Mouse (Mus musculus) MEL (cell line): ENCODE measurements around the gene Arl2bp. TPM values are rescaled to one million over a fixed set of nuclear protein-coding genes. Genes with fewer than 3 reads are reported as not detected.

Experiments
- DNase-seq: peaks from one replicate; pipeline ENCODE4 v3.0.0; 2011; ENCODE audit warnings: low read depth, low spot score
- H3K27ac ChIP-seq: 2 replicates; pipeline ENCODE4 v1.5.1; 2012; ENCODE audit warnings: low read depth, mild to moderate bottlenecking, control low read depth, low read length, moderate library complexity; ENCODE audit not compliant: control insufficient read depth
- H3K27me3 ChIP-seq, 2 experiments: fragments of 150-350 bp in 1 of 2; sonication (generic) in 1 of 2; 2 replicates each; pipeline ENCODE4 v1.6.1; 2012; ENCODE audit warnings: low read length in 2 of 2, mild to moderate bottlenecking in 2 of 2, improper control_type of control experiment in 1 of 2, moderate library complexity in 1 of 2; ENCODE audit not compliant: insufficient read depth in 2 of 2, control insufficient read depth in 1 of 2
- H3K36me3 ChIP-seq, 2 experiments: 2 replicates each; pipeline ENCODE4 v1.6.1; 2012 to 2014; ENCODE audit warnings: low read length in 2 of 2, improper control_type of control experiment in 1 of 2, inconsistent platforms in 1 of 2, mild to moderate bottlenecking in 1 of 2; ENCODE audit not compliant: insufficient read depth in 2 of 2, control insufficient read depth in 1 of 2
- H3K4me1 ChIP-seq, 2 experiments: fragments of 150-350 bp in 1 of 2; sonication (generic) in 1 of 2; 2 replicates each; pipeline ENCODE4 v1.6.1; 2012; ENCODE audit warnings: low read length in 2 of 2, improper control_type of control experiment in 1 of 2, mild to moderate bottlenecking in 1 of 2; ENCODE audit not compliant: insufficient read depth in 2 of 2, control insufficient read depth in 1 of 2
- H3K4me3 ChIP-seq, 2 experiments: fragments of 150-350 bp in 1 of 2; sonication (generic) in 1 of 2; 2 replicates each; pipeline ENCODE4 v1.5.1; 2012; ENCODE audit warnings: low read depth in 2 of 2, low read length in 2 of 2, mild to moderate bottlenecking in 2 of 2, moderate library complexity in 2 of 2, control low read depth in 1 of 2, improper control_type of control experiment in 1 of 2; ENCODE audit not compliant: control insufficient read depth in 1 of 2, insufficient read depth in 1 of 2
- H3K79me2 ChIP-seq: 2 replicates; pipeline ENCODE4 v1.6.1; 2012; ENCODE audit warnings: mild to moderate bottlenecking, low read length, moderate library complexity; ENCODE audit not compliant: control insufficient read depth, poor library complexity, insufficient read depth
- H3K9ac ChIP-seq: 2 replicates; pipeline ENCODE4 v1.6.1; 2012; ENCODE audit warnings: low read depth, mild to moderate bottlenecking, control low read depth, low read length, moderate library complexity; ENCODE audit not compliant: control insufficient read depth, poor library complexity, severe bottlenecking
- H3K9me3 ChIP-seq: fragments of 150-350 bp; sonication (generic); replicated peaks from 2 replicates; pipeline ENCODE4 v1.6.1; 2012; ENCODE audit warnings: mild to moderate bottlenecking, low read length, improper control_type of control experiment, moderate library complexity; ENCODE audit not compliant: insufficient read depth
- BHLHE40 ChIP-seq: IDR thresholded peaks from 2 replicates; pipeline ENCODE4 v1.6.1; 2012; ENCODE audit warnings: low read depth, mild to moderate bottlenecking, inconsistent platforms, low read length, improper control_type of control experiment, borderline replicate concordance
- CHD1 ChIP-seq: IDR thresholded peaks from 2 replicates; pipeline ENCODE4 v1.6.1; 2012; ENCODE audit warnings: low read depth, mild to moderate bottlenecking, inconsistent platforms, low read length, improper control_type of control experiment
- CTCF ChIP-seq, 3 experiments: IDR thresholded peaks in 2 of 3; conservative IDR thresholded peaks in 1 of 3; 2 replicates each; pipeline ENCODE4 v1.5.1; 2011 to 2012; ENCODE audit warnings: low read length in 3 of 3, low read depth in 2 of 3, mild to moderate bottlenecking in 2 of 3, improper control_type of control experiment in 1 of 3, inconsistent platforms in 1 of 3, mixed read lengths in 1 of 3, moderate library complexity in 1 of 3; ENCODE audit not compliant: control insufficient read depth in 1 of 3, insufficient read depth in 1 of 3, poor library complexity in 1 of 3, severe bottlenecking in 1 of 3
- ELF1 ChIP-seq: IDR thresholded peaks from 2 replicates; pipeline ENCODE4 v1.6.1; 2014; ENCODE audit warnings: low read depth, mild to moderate bottlenecking, inconsistent platforms, low read length, improper control_type of control experiment, moderate library complexity
- EP300 ChIP-seq, 2 experiments: IDR thresholded peaks; 2 replicates each; pipeline ENCODE4 v1.6.1; 2011; ENCODE audit warnings: improper control_type of control experiment in 2 of 2, low read length in 2 of 2, low read depth in 1 of 2, mild to moderate bottlenecking in 1 of 2
- GABPA ChIP-seq: IDR thresholded peaks from 2 replicates; pipeline ENCODE4 v1.6.1; 2012; ENCODE audit warnings: low read depth, mild to moderate bottlenecking, inconsistent platforms, low read length, improper control_type of control experiment, moderate library complexity
- GATA1 ChIP-seq: IDR thresholded peaks from 2 replicates; pipeline ENCODE4 v1.6.1; 2011; ENCODE audit warnings: low read depth, low read length, improper control_type of control experiment
- HCFC1 ChIP-seq: IDR thresholded peaks from 2 replicates; pipeline ENCODE4 v1.6.1; 2012; ENCODE audit warnings: low read depth, mild to moderate bottlenecking, inconsistent platforms, low read length, improper control_type of control experiment, moderate library complexity
- JUND ChIP-seq: IDR thresholded peaks from 2 replicates; pipeline ENCODE4 v1.6.1; 2011; ENCODE audit warnings: low read depth, mild to moderate bottlenecking, improper control_type of control experiment, low read length
- KAT2A ChIP-seq: conservative IDR thresholded peaks from 2 replicates; pipeline ENCODE4 v1.6.1; 2012; ENCODE audit warnings: low read depth, low read length, improper control_type of control experiment, inconsistent platforms
- MAFK ChIP-seq: IDR thresholded peaks from 2 replicates; pipeline ENCODE4 v1.6.1; 2011; ENCODE audit warnings: low read depth, mild to moderate bottlenecking, low read length, improper control_type of control experiment, borderline replicate concordance
- MAZ ChIP-seq: IDR thresholded peaks from 2 replicates; pipeline ENCODE4 v1.6.1; 2012; ENCODE audit warnings: low read depth, mild to moderate bottlenecking, inconsistent platforms, low read length, improper control_type of control experiment
- MXI1 ChIP-seq: IDR thresholded peaks from 2 replicates; pipeline ENCODE4 v1.6.1; 2011; ENCODE audit warnings: mild to moderate bottlenecking, low read depth, low read length, improper control_type of control experiment
- MYB ChIP-seq: IDR thresholded peaks from 2 replicates; pipeline ENCODE4 v1.6.1; 2011; ENCODE audit warnings: mild to moderate bottlenecking, low read depth, low read length, improper control_type of control experiment
- MYC ChIP-seq: IDR thresholded peaks from 2 replicates; pipeline ENCODE4 v1.6.1; 2011; ENCODE audit warnings: low read depth, mild to moderate bottlenecking, low read length, improper control_type of control experiment, moderate library complexity
- NRF1 ChIP-seq: IDR thresholded peaks from 2 replicates; pipeline ENCODE4 v1.6.1; 2014; ENCODE audit warnings: low read depth, mild to moderate bottlenecking, inconsistent platforms, low read length, improper control_type of control experiment, moderate library complexity; ENCODE audit not compliant: poor library complexity, insufficient read depth, severe bottlenecking
- POLR2AphosphoS2 ChIP-seq: IDR thresholded peaks from 2 replicates; pipeline ENCODE4 v1.6.1; 2011; ENCODE audit warnings: low read length, improper control_type of control experiment
- POLR2AphosphoS5 ChIP-seq: IDR thresholded peaks from 2 replicates; pipeline ENCODE4 v1.6.1; 2012; ENCODE audit warnings: low read depth, borderline replicate concordance, mild to moderate bottlenecking, inconsistent platforms, low read length, moderate library complexity, mixed read lengths
- RAD21 ChIP-seq: IDR thresholded peaks from 2 replicates; pipeline ENCODE4 v1.6.1; 2011; ENCODE audit warnings: mild to moderate bottlenecking, low read depth, low read length, improper control_type of control experiment
- RCOR1 ChIP-seq: IDR thresholded peaks from 2 replicates; pipeline ENCODE4 v1.6.1; 2012; ENCODE audit warnings: low read depth, mild to moderate bottlenecking, inconsistent platforms, low read length, improper control_type of control experiment
- SIN3A ChIP-seq: IDR thresholded peaks from 2 replicates; pipeline ENCODE4 v1.6.1; 2012; ENCODE audit warnings: low read length, improper control_type of control experiment, inconsistent platforms
- SMC3 ChIP-seq: IDR thresholded peaks from 2 replicates; pipeline ENCODE4 v1.6.1; 2011; ENCODE audit warnings: low read depth, low read length, improper control_type of control experiment
- TBP ChIP-seq: IDR thresholded peaks from 2 replicates; pipeline ENCODE4 v1.8.0; 2011; ENCODE audit warnings: low read depth, low read length, improper control_type of control experiment
- UBTF ChIP-seq: IDR thresholded peaks from 2 replicates; pipeline ENCODE4 v1.6.1; 2012; ENCODE audit warnings: low read depth, mild to moderate bottlenecking, inconsistent platforms, low read length, improper control_type of control experiment, moderate library complexity, borderline replicate concordance; ENCODE audit not compliant: insufficient read depth
- USF1 ChIP-seq: IDR thresholded peaks from 2 replicates; pipeline ENCODE4 v1.6.1; 2014; ENCODE audit warnings: low read depth, mild to moderate bottlenecking, inconsistent platforms, low read length, improper control_type of control experiment, moderate library complexity
- ZC3H11A ChIP-seq: IDR thresholded peaks from 2 replicates; pipeline ENCODE4 v1.6.1; 2012; ENCODE audit warnings: low read depth, mild to moderate bottlenecking, inconsistent platforms, low read length, improper control_type of control experiment
- ZNF384 ChIP-seq: IDR thresholded peaks from 2 replicates; pipeline ENCODE4 v1.6.1; 2012; ENCODE audit warnings: low read depth, mild to moderate bottlenecking, inconsistent platforms, low read length, improper control_type of control experiment
- polyA plus RNA-seq, 2 experiments: library from polyadenylated mRNA; stranded (reverse) in 1 of 2; unstranded in 1 of 2; fragments of >175 nt in 1 of 2; fragments of >200 nt in 1 of 2; gene quantifications; 2 replicates each; pipeline versions ENCODE4 v1.2.1 to v1.2.4; 2012; ENCODE audit warnings: low replicate concordance in 2 of 2, low read depth in 1 of 2; ENCODE audit not compliant: insufficient read length in 2 of 2, insufficient read depth in 1 of 2, missing spikeins in 1 of 2
- total RNA-seq: library from RNA; depleted of rRNA; stranded (reverse); fragments of 300-350 nt; gene quantifications from 2 replicates; pipeline ENCODE4 v1.2.3, GENCODE M21; 2012

Gene Arl2bp
- total and polyA plus RNA-seq, 3 experiments, result 43.8 to 515 (median 96.1) TPM

GRCm38 (mm10) chr8:94703972-94704668 lies 37.7 kb downstream of the Arl2bp start:
- Histone ChIP-seq H3K27ac (no peak overlapping the region), H3K36me3 (no peaks in the 10 kb centered on the region), H3K4me1 (peaks cover 0 to 4% of the 10 kb centered on the region in 2 experiments; a peak in 2 of 4 replicates), H3K79me2 (no peaks in the 10 kb centered on the region), H3K27me3 (0 out of 4 replicates have a peak, but pooled peaks cover 0 to 2% of the 10 kb centered on the region in 2 experiments), H3K9me3 (no peaks in the 10 kb centered on the region), H3K4me3 (peak overlapping the region; percentile 43 to 77), H3K9ac (peak overlapping the region; percentile 41)
- peak; percentile 96 for DNase-seq
- TF ChIP-seq GATA1 (no peak), HCFC1 (peak; percentile 51), ZC3H11A (peak; percentile 81), RAD21 (peak; percentile 97), SMC3 (peak; percentile 90), ELF1 (peak; percentile 80), NRF1 (peak; percentile 87), TBP (peak; percentile 99), BHLHE40 (no peak), MAZ (no peak), UBTF (no peak), GABPA (no peak), CTCF (IDR thresholded peaks at IDR 0.05 in 2 of 3, conservative IDR thresholded peaks at IDR 0.05 in 1 of 3; ENCODE audit: control insufficient read depth in 1 of 3, insufficient read depth in 1 of 3, low read depth in 2 of 3, low read length in 3 of 3, poor library complexity in 1 of 3, severe bottlenecking in 1 of 3) (peak; percentile 80 to 97 (median 92)), JUND (peak; percentile 56; the same call in 1 of the 2 replicates), ZNF384 (peak; percentile 70), EP300 (IDR thresholded peaks at IDR 0.05; ENCODE audit: low read depth in 1 of 2, low read length in 2 of 2) (no peak), USF1 (no peak), POLR2AphosphoS2 (no peak), KAT2A (peak; percentile 55; the same call in 1 of the 2 replicates), MYC (peak; percentile 62; the same call in 1 of the 2 replicates), MYB (no peak), CHD1 (no peak), POLR2AphosphoS5 (no peak), SIN3A (peak; percentile 78), MXI1 (peak; percentile 67; the same call in 1 of the 2 replicates), RCOR1 (no peak), MAFK (peak; percentile 98)
- TF ChIP-seq, all 39 proteins: peak for 15
